Mouse (Mus musculus): ENCODE results near the gene Ephb4. TPM values are rescaled to one million over a fixed set of nuclear protein-coding genes. Genes with fewer than 3 reads are reported as not detected.
A peak's percentile ranks its signal among the peaks of the same experiment; 100 is the strongest.

Gene Ephb4
- total and polyA plus RNA-seq, 3 experiments: 0.05 to 0.07 TPM; not detected in 1

- Histone ChIP-seq H3K4me3 (ENCODE audit: low read depth, low read length) (peak overlapping the region; percentile 96), H3K36me3 (replicated peaks) (peaks cover 76% of the 10 kb centered on the region), H3K4me1 (ENCODE audit: insufficient read depth, low read depth, low read length) (peaks cover 71% of the 10 kb centered on the region), H3K27me3 (ENCODE audit: insufficient read depth, low read length) (no peaks in the 10 kb centered on the region), H3K9me3 (replicated peaks) (peaks cover 8% of the 10 kb centered on the region)
- DNase-seq (ENCODE audit: low spot score): no peak
- TF ChIP-seq GATA2 (IDR thresholded peaks at IDR 0.05; ENCODE audit: borderline replicate concordance, low read depth, low read length) (no peak), TAL1 (conservative IDR thresholded peaks at IDR 0.05; ENCODE audit: low read depth, low read length) (no peak), GATA1 (IDR thresholded peaks at IDR 0.05; ENCODE audit: borderline replicate concordance, low read length) (no peak), POLR2AphosphoS5 (IDR thresholded peaks at IDR 0.05; ENCODE audit: insufficient replicate concordance, low read depth, low read length) (no peak), CTCF (IDR thresholded peaks at IDR 0.05; ENCODE audit: low read depth, low read length) (no peak)
- ATAC-seq (ENCODE audit: extremely low read depth, insufficient number of reproducible peaks, low FRiP score, poor library complexity, severe bottlenecking): no peak
Measured at GRCm38 (mm10) chr5:137306439-137307005, 43.4 kb upstream of the Ephb4 start.

- Histone ChIP-seq H3K4me3 (ENCODE audit: low read depth, low read length) (peak within 1 kb of the TSS; percentile 96), H3K36me3 (replicated peaks) (peaks cover 74% of the 10 kb centered on the region), H3K27me3 (ENCODE audit: insufficient read depth, low read length) (peaks cover 3% of the 10 kb centered on the region; the same call in 1 of the 2 replicates), H3K4me1 (ENCODE audit: insufficient read depth, low read depth, low read length) (peaks cover 71% of the 10 kb centered on the region), H3K9me3 (replicated peaks) (peaks cover 8% of the 10 kb centered on the region)
- TF ChIP-seq POLR2AphosphoS5 (IDR thresholded peaks at IDR 0.05; ENCODE audit: insufficient replicate concordance, low read depth, low read length): peak; percentile 74; the same call in 1 of the 2 replicates
- no peak for TF ChIP-seq CTCF (IDR thresholded peaks at IDR 0.05; ENCODE audit: low read depth, low read length)
- DNase-seq (ENCODE audit: low spot score) (peak; percentile 86), ATAC-seq (ENCODE audit: extremely low read depth, insufficient number of reproducible peaks, low FRiP score, poor library complexity, severe bottlenecking) (peak; percentile 72)
Measured at GRCm38 (mm10) chr5:137307071-137307912, 42.6 kb upstream of the Ephb4 start, which contains the start of gene Srrt. Gene Srrt, minus strand, starts transcription at chr5:137307674.

- Histone ChIP-seq H3K27me3 (ENCODE audit: insufficient read depth, low read length) (peaks cover 12% of the 10 kb centered on the region; the same call in 1 of the 2 replicates), H3K9me3 (replicated peaks) (peaks cover 8% of the 10 kb centered on the region), H3K36me3 (replicated peaks) (peaks cover 70% of the 10 kb centered on the region), H3K4me3 (ENCODE audit: low read depth, low read length) (peak overlapping the region; percentile 96), H3K4me1 (ENCODE audit: insufficient read depth, low read depth, low read length) (peaks cover 71% of the 10 kb centered on the region)
- DNase-seq (ENCODE audit: low spot score): no peak
- TF ChIP-seq CTCF (IDR thresholded peaks at IDR 0.05; ENCODE audit: low read depth, low read length): no peak
- no peak for TF ChIP-seq GATA1 (IDR thresholded peaks at IDR 0.05; ENCODE audit: borderline replicate concordance, low read length)
- TF ChIP-seq POLR2AphosphoS5 (IDR thresholded peaks at IDR 0.05; ENCODE audit: insufficient replicate concordance, low read depth, low read length): no peak
- TF ChIP-seq TAL1 (conservative IDR thresholded peaks at IDR 0.05; ENCODE audit: low read depth, low read length): no peak
- TF ChIP-seq GATA2 (IDR thresholded peaks at IDR 0.05; ENCODE audit: borderline replicate concordance, low read depth, low read length): no peak
- no peak for ATAC-seq (ENCODE audit: extremely low read depth, insufficient number of reproducible peaks, low FRiP score, poor library complexity, severe bottlenecking)
Measured at GRCm38 (mm10) chr5:137308356-137308755, 41.6 kb upstream of the Ephb4 start.

GRCm38 (mm10) chr5:137313466-137314192 lies 36.3 kb upstream of the Ephb4 start:
- H3K4me3 ChIP-seq (ENCODE audit: low read depth, low read length): peak overlapping the region; percentile 72
- ATAC-seq (ENCODE audit: extremely low read depth, insufficient number of reproducible peaks, low FRiP score, poor library complexity, severe bottlenecking) (no peak), DNase-seq (ENCODE audit: low spot score) (no peak)
- H3K4me1 ChIP-seq (ENCODE audit: insufficient read depth, low read depth, low read length): peaks cover 89% of the 10 kb centered on the region
- peaks cover 27% of the 10 kb centered on the region; the same call in 1 of the 2 replicates for H3K27me3 ChIP-seq (ENCODE audit: insufficient read depth, low read length)
- TF ChIP-seq TAL1 (conservative IDR thresholded peaks at IDR 0.05; ENCODE audit: low read depth, low read length) (no peak), POLR2AphosphoS5 (IDR thresholded peaks at IDR 0.05; ENCODE audit: insufficient replicate concordance, low read depth, low read length) (no peak), CTCF (IDR thresholded peaks at IDR 0.05; ENCODE audit: low read depth, low read length) (no peak), GATA2 (IDR thresholded peaks at IDR 0.05; ENCODE audit: borderline replicate concordance, low read depth, low read length) (no peak), GATA1 (IDR thresholded peaks at IDR 0.05; ENCODE audit: borderline replicate concordance, low read length) (no peak)
- H3K9me3 ChIP-seq (replicated peaks): peaks cover 5% of the 10 kb centered on the region
- peaks cover 46% of the 10 kb centered on the region for H3K36me3 ChIP-seq (replicated peaks)

GRCm38 (mm10) chr5:137314193-137315083 lies 35.5 kb upstream of the Ephb4 start, which contains the start of gene Trip6:
Gene Trip6, minus strand, starts transcription at chr5:137314404.
- ATAC-seq (ENCODE audit: extremely low read depth, insufficient number of reproducible peaks, low FRiP score, poor library complexity, severe bottlenecking) (no peak), DNase-seq (ENCODE audit: low spot score) (peak; percentile 62)
- Histone ChIP-seq H3K9me3 (replicated peaks) (no peaks in the 10 kb centered on the region), H3K27me3 (ENCODE audit: insufficient read depth, low read length) (peaks cover 27% of the 10 kb centered on the region; the same call in 1 of the 2 replicates), H3K4me3 (ENCODE audit: low read depth, low read length) (peak within 1 kb of the TSS; percentile 72), H3K4me1 (ENCODE audit: insufficient read depth, low read depth, low read length) (peaks cover 90% of the 10 kb centered on the region), H3K36me3 (replicated peaks) (peaks cover 38% of the 10 kb centered on the region)
- no peak for TF ChIP-seq GATA1 (IDR thresholded peaks at IDR 0.05; ENCODE audit: borderline replicate concordance, low read length)
- TF ChIP-seq TAL1 (conservative IDR thresholded peaks at IDR 0.05; ENCODE audit: low read depth, low read length): no peak
- TF ChIP-seq POLR2AphosphoS5 (IDR thresholded peaks at IDR 0.05; ENCODE audit: insufficient replicate concordance, low read depth, low read length): no peak
- TF ChIP-seq GATA2 (IDR thresholded peaks at IDR 0.05; ENCODE audit: borderline replicate concordance, low read depth, low read length): no peak
- TF ChIP-seq CTCF (IDR thresholded peaks at IDR 0.05; ENCODE audit: low read depth, low read length): no peak

Measured in G1E (cell line).